Mouse (Mus musculus) midbrain, embryonic 14.5 days (tissue): ENCODE results near the gene Cdc42se1. TPM values are rescaled to one million over a fixed set of nuclear protein-coding genes. Genes with fewer than 3 reads are reported as not detected.

ENCODE experiments used
- ATAC-seq: fragments of 200-750 bp; cut with Nextera tagmentation; 2 replicates; pipeline ENCODE4 v1.8.0; 2017; ENCODE audit warnings: moderate number of reproducible peaks, moderate library complexity; ENCODE audit not compliant: low FRiP score, low TSS enrichment
- DNase-seq: peaks from one replicate; pipeline ENCODE4 v3.0.0-alpha.2; 2015
- H3K27ac ChIP-seq: fragments of 300-500 bp; sonication (generic); replicated peaks from 2 replicates; pipeline ENCODE4 v1.5.1; 2014; ENCODE audit warnings: mild to moderate bottlenecking, low read depth, low read length, moderate library complexity
- H3K27me3 ChIP-seq: fragments of 300-500 bp; sonication (generic); 2 replicates; pipeline ENCODE4 v1.6.1; 2014; ENCODE audit warnings: low read length, control low read depth, mixed read lengths; ENCODE audit not compliant: control insufficient read depth, insufficient read depth
- H3K36me3 ChIP-seq: fragments of 300-500 bp; sonication (generic); 2 replicates; pipeline ENCODE4 v1.6.1; 2014; ENCODE audit warnings: low read length, control low read depth; ENCODE audit not compliant: control insufficient read depth, insufficient read depth
- H3K4me1 ChIP-seq: fragments of 300-500 bp; sonication (generic); 2 replicates; pipeline ENCODE4 v1.6.1; 2014; ENCODE audit warnings: mild to moderate bottlenecking, antibody characterized with exemption, low read length, control low read depth; ENCODE audit not compliant: control insufficient read depth, insufficient read depth
- H3K4me2 ChIP-seq: fragments of 300-500 bp; sonication (generic); 2 replicates; pipeline ENCODE4 v1.6.1; 2014; ENCODE audit warnings: mild to moderate bottlenecking, low read length, moderate library complexity
- H3K4me3 ChIP-seq: fragments of 300-500 bp; sonication (generic); replicated peaks from 2 replicates; pipeline ENCODE4 v1.5.1; 2014; ENCODE audit warnings: low read depth, low read length
- H3K9ac ChIP-seq: fragments of 300-500 bp; sonication (generic); replicated peaks from 2 replicates; pipeline ENCODE4 v1.6.1; 2014; ENCODE audit warnings: mild to moderate bottlenecking, low read length, moderate library complexity
- H3K9me3 ChIP-seq: fragments of 300-500 bp; sonication (generic); 2 replicates; pipeline ENCODE4 v1.6.1; 2016; ENCODE audit warnings: low read length, control low read depth, mixed read lengths; ENCODE audit not compliant: control insufficient read depth
- WGBS: fragments of 180-500 bp; shearing (Covaris S2); extraction: QIAGEN DNeasy Blood & Tissue Kit; methylation state at CpG from one replicate; pipeline ENCODE4 v1.1.7; 2014; 5-methylcytosine and 5-hydroxymethylcytosine counted together
- polyA plus RNA-seq: library from polyadenylated mRNA; unstranded; fragments of >200 nt; fragmentation: Nextera tagmentation; extraction: Ambion mirVana; gene quantifications from 2 replicates; pipeline ENCODE4 v1.2.1, GENCODE M21; 2014

Cdc42se1 gene
- polyA plus RNA-seq, 1 experiment from 2014 or later, result 64.5 TPM

GRCm38 (mm10) chr3:95282865-95283588 lies 54.5 kb downstream of the Cdc42se1 start:
- ATAC-seq (peak; percentile 72), DNase-seq (peak; percentile 87)
- H3K27me3 ChIP-seq, result no peaks in the 10 kb centered on the region
- H3K27ac ChIP-seq, result peak overlapping the region; percentile 94
- H3K9me3 ChIP-seq, result no peaks in the 10 kb centered on the region
- peak overlapping the region; percentile 68 for H3K4me3 ChIP-seq
- peaks cover 7% of the 10 kb centered on the region for H3K36me3 ChIP-seq
- H3K4me1 ChIP-seq, result peaks cover 28% of the 10 kb centered on the region
- peak overlapping the region; percentile 76 for H3K9ac ChIP-seq
- WGBS, result under 1% methylated on average over 50 of the region's 51 CpGs
- H3K4me2 ChIP-seq, result peak overlapping the region; percentile 90

GRCm38 (mm10) chr3:95283589-95283941 lies 55.0 kb downstream of the Cdc42se1 start:
- peak overlapping the region; percentile 90 for H3K4me2 ChIP-seq
- peaks cover 28% of the 10 kb centered on the region for H3K4me1 ChIP-seq
- H3K4me3 ChIP-seq, result peak overlapping the region; percentile 68
- peak overlapping the region; percentile 76 for H3K9ac ChIP-seq
- ATAC-seq (no peak), DNase-seq (no peak)
- H3K9me3 ChIP-seq, result no peaks in the 10 kb centered on the region
- no peaks in the 10 kb centered on the region for H3K27me3 ChIP-seq
- H3K27ac ChIP-seq, result peak overlapping the region; percentile 94
- 2% methylated on average over 7 of the region's 7 CpGs for WGBS
- peaks cover 13% of the 10 kb centered on the region for H3K36me3 ChIP-seq

- 11% methylated on average over 1 of the region's 1 CpGs for WGBS
- Histone ChIP-seq H3K36me3 (peaks cover 15% of the 10 kb centered on the region), H3K27me3 (no peaks in the 10 kb centered on the region), H3K4me1 (peaks cover 28% of the 10 kb centered on the region), H3K4me2 (peak overlapping the region; percentile 90), H3K9me3 (no peaks in the 10 kb centered on the region), H3K4me3 (peak overlapping the region; percentile 68), H3K9ac (peak overlapping the region; percentile 76), H3K27ac (0 out of 2 replicates have a peak overlapping the region, but pooled peaks have one; percentile 94)
- peak; percentile 9 for DNase-seq
- ATAC-seq, result no peak
These were observed 55.5 kb downstream of the Cdc42se1 start for GRCm38 (mm10) chr3:95284062-95284461.

- Histone ChIP-seq H3K4me3 (peak overlapping the region; percentile 68; the same call in 1 of the 2 replicates), H3K9me3 (no peaks in the 10 kb centered on the region), H3K27ac (no peak overlapping the region), H3K27me3 (no peaks in the 10 kb centered on the region), H3K9ac (peak overlapping the region; percentile 76; the same call in 1 of the 2 replicates), H3K36me3 (peaks cover 19% of the 10 kb centered on the region), H3K4me1 (peaks cover 28% of the 10 kb centered on the region), H3K4me2 (peak overlapping the region; percentile 90)
- ATAC-seq (no peak), DNase-seq (no peak)
- WGBS, result 85% methylated on average over 12 of the region's 12 CpGs
These were observed 56.2 kb downstream of the Cdc42se1 start for GRCm38 (mm10) chr3:95284501-95285281.

GRCm38 (mm10) chr3:95285390-95285789 lies 56.9 kb downstream of the Cdc42se1 start:
- Histone ChIP-seq H3K9ac (no peak overlapping the region), H3K27me3 (no peaks in the 10 kb centered on the region), H3K4me1 (peaks cover 28% of the 10 kb centered on the region), H3K27ac (no peak overlapping the region), H3K36me3 (peaks cover 26% of the 10 kb centered on the region), H3K4me2 (no peak overlapping the region), H3K4me3 (no peak overlapping the region), H3K9me3 (no peaks in the 10 kb centered on the region)
- ATAC-seq (no peak), DNase-seq (no peak)
- WGBS, result 92% methylated on average over 5 of the region's 5 CpGs

Other genes starting within 250 kb of the Cdc42se1 start
- 22.5 and 30.0 TPM in 2 replicates for gene Zfp687, start 213.3 kb upstream of the Cdc42se1 start, polyA plus RNA-seq
- gene Psmd4, start 186.1 kb upstream of the Cdc42se1 start, polyA plus RNA-seq, result 258 and 282 TPM in 2 replicates
- 15.0 and 15.4 TPM in 2 replicates for gene Pip5k1a, start 121.8 kb upstream of the Cdc42se1 start, polyA plus RNA-seq
- gene Vps72, start 117.7 kb upstream of the Cdc42se1 start, polyA plus RNA-seq, result 194 and 204 TPM in 2 replicates
- gene Tmod4, start 104.3 kb upstream of the Cdc42se1 start, polyA plus RNA-seq, result 0.47 and 0.49 TPM in 2 replicates
- gene Scnm1, start 94.7 kb upstream of the Cdc42se1 start, polyA plus RNA-seq, result 86.6 and 102 TPM in 2 replicates
- 31.7 and 34.7 TPM in 2 replicates for gene Lysmd1, start 94.6 kb upstream of the Cdc42se1 start, polyA plus RNA-seq
- 0.92 and 3.4 TPM in 2 replicates for gene Tnfaip8l2, start 86.4 kb upstream of the Cdc42se1 start, polyA plus RNA-seq
- gene Sema6c, start 68.3 kb upstream of the Cdc42se1 start, polyA plus RNA-seq, result 39.0 and 44.4 TPM in 2 replicates
- 3.7 and 4.2 TPM in 2 replicates for gene Gabpb2, start 10.8 kb upstream of the Cdc42se1 start, polyA plus RNA-seq
- gene Mllt11, start 3.4 kb downstream of the Cdc42se1 start, polyA plus RNA-seq, result 545 and 586 TPM in 2 replicates
- gene Gm128, start 12.9 kb downstream of the Cdc42se1 start, polyA plus RNA-seq, result 0.11 and 0.15 TPM in 2 replicates
- gene Bnipl, start 22.5 kb downstream of the Cdc42se1 start, polyA plus RNA-seq, result not detected in 2 replicates
- 44.2 and 48.2 TPM in 2 replicates for gene Mindy1, start 52.6 kb downstream of the Cdc42se1 start, polyA plus RNA-seq
- gene Prune1, start 53.3 kb downstream of the Cdc42se1 start, polyA plus RNA-seq, result 59.4 TPM in 2 replicates
- 0.45 and 0.55 TPM in 2 replicates for gene Anxa9, start 78.4 kb downstream of the Cdc42se1 start, polyA plus RNA-seq
- 70.6 and 83.2 TPM in 2 replicates for gene Cers2, start 86.1 kb downstream of the Cdc42se1 start, polyA plus RNA-seq
- gene Setdb1, start 128.5 kb downstream of the Cdc42se1 start, polyA plus RNA-seq, result 36.8 and 53.6 TPM in 2 replicates
- gene 4930558C23Rik, start 174.1 kb downstream of the Cdc42se1 start, polyA plus RNA-seq, result not detected in 2 replicates
- 8.1 and 16.0 TPM in 2 replicates for gene Arnt, start 205.7 kb downstream of the Cdc42se1 start, polyA plus RNA-seq